Mouse (Mus musculus) embryonic fibroblast, embryonic 13.5 days (primary cell): ENCODE data around the gene Csnk2b.

Source experiments
- CTCF ChIP-seq: IDR thresholded peaks from 2 replicates; pipeline ENCODE4 v1.5.1; 2011; ENCODE audit warnings: mild to moderate bottlenecking, control low read depth, low read length, moderate library complexity, borderline replicate concordance; ENCODE audit not compliant: insufficient read depth
- POLR2A ChIP-seq: IDR thresholded peaks from 2 replicates; pipeline ENCODE4 v1.6.1; 2011; ENCODE audit warnings: low read depth, mild to moderate bottlenecking, control low read depth, low read length, moderate library complexity

DNA sequence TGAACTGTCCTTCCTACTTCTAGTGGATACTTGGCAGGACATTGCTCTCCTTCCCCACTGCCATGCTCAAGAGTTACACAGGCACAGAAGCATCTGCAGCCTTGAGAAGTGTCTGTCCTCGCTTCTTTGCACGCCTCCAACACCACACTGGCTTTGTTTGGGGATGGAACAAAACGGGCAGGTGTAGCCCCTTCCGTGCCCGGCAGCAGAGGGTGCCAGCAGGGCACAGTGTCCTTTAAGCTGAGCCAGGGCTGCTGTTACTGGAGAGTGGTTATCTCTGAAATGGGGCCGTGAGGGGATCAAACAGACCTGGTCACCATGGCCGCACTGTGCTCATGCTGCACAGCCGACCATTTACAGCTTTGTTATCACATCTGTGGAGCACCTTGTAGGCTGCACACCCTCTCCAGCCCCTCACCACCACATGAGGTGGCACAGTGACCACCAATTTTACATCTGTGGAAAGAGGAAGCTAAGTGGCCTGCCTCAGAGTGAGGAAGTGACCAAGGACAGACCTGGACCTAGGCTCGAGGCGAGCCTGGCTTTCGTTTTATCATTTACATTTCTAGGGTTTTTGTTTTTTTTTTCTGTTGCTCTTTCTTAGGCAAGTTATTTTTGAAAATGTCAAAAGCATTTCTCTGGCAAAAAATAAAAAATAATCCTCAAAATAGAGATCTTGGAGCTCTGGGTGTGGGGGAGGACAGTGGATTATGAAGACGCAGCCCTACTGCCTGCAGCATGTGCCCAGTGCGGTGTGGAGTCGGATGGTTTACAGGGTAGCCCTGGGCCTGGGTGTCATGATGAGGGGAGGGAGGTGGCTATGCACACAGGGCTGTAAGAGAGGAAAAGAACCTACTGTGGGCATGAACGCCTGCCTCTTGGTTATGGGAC lies 27.1 kb downstream of the Csnk2b start:
- TF ChIP-seq CTCF = no peak
- no peak for TF ChIP-seq POLR2A
